Mouse (Mus musculus) CD4-positive helper T cell, adult 2 months (primary cell): ENCODE measurements around the gene Cabp1.
"Not testable (repeated sequence)": the region's sequence is repeated elsewhere in the genome, so short reads cannot be mapped to it uniquely, and the experiment has no call there.

ENCODE experiments used
- DNase-seq: peaks from one replicate; pipeline ENCODE4 v3.0.0-alpha.2; 2012; ENCODE audit warnings: low read depth, missing footprints, low spot score

Gene Cabp1

GRCm38 (mm10) chr5:115152132-115152956 lies 41.8 kb downstream of the Cabp1 start:
- DNase-seq: peak; percentile 48

GRCm38 (mm10) chr5:115151457-115151856 lies 42.7 kb downstream of the Cabp1 start:
- peak; percentile 21 for DNase-seq

- peak; percentile 74 for DNase-seq
Observed at GRCm38 (mm10) chr5:115150991-115151390, 43.2 kb downstream of the Cabp1 start.

GRCm38 (mm10) chr5:115149675-115150459 lies 44.3 kb downstream of the Cabp1 start:
- no peak for DNase-seq

DNA sequence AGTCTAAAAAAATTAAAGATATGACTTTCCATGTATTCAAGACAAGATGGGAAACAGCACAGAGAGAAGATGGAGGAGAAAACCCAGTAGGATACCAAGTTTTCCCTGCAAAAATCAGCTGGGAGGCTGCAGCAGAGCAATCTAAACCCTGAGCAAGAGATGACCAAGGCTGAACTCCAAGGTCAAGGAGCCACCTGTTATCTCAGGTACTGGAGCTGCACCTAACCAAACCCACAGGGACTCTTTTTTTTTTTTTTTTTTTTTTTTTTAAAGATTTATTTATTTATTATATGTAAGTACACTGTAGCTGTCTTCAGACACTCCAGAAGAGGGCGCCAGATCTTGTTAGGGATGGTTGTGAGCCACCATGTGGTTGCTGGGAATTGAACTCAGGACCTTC lies 45.3 kb downstream of the Cabp1 start:
- DNase-seq: not testable (repeated sequence)

GRCm38 (mm10) chr5:115148378-115148777 lies 45.8 kb downstream of the Cabp1 start:
- no peak for DNase-seq

- no peak for DNase-seq
Observed at GRCm38 (mm10) chr5:115147388-115147787, 46.8 kb downstream of the Cabp1 start.

DNA sequence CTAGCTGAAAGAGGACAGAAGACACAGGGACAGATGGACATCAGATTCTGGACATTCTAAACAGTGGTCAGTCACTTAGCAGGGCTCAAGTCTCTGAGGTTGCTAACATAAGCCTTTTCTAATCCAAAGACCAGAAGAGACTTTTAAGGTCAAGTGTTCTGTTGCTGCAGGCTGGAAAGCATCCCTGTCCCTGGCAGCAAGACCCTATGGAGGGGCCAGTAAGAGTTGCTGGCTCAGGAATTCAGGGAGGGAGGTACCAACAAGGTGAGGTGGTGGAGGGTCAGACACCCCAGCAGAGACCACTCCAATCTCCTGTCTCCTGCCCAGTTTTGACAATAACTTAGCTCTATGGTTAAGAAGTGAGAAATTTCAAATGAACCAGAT lies 47.4 kb downstream of the Cabp1 start:
- DNase-seq: no peak

GRCm38 (mm10) chr5:115145976-115146746 lies 48.0 kb downstream of the Cabp1 start:
- DNase-seq: no peak

GRCm38 (mm10) chr5:115145253-115145968 lies 48.8 kb downstream of the Cabp1 start:
- no peak for DNase-seq

- DNase-seq: no peak
Observed at GRCm38 (mm10) chr5:115144471-115144870, 49.7 kb downstream of the Cabp1 start.

- no peak for DNase-seq
Observed at GRCm38 (mm10) chr5:115143552-115143951, 50.6 kb downstream of the Cabp1 start.

DNA sequence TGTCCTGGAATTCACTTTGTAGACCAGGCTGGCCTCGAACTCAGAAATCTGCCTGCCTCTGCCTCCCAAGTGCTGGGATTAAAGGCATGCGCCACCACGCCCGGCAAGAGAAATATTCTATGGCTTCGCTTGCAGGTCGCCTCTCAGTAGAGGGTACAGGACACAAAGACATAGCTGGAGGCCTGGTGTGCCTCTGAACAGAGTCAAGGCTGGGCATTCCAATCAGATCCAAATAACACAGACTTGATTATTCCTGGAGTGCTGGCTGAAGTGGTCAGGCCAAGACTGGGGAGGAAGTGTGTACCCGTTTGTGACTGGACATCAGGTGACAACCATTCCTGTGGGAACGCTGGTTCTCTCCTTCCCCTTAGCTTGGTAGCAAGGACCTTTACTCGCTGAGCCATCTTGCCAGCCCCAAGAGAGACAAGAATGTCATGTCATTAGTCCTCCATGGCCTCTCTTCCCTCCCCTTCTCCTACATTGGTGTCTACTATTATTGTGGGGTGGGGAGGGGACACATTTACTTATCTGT lies 51.9 kb downstream of the Cabp1 start:
- no peak for DNase-seq

DNA sequence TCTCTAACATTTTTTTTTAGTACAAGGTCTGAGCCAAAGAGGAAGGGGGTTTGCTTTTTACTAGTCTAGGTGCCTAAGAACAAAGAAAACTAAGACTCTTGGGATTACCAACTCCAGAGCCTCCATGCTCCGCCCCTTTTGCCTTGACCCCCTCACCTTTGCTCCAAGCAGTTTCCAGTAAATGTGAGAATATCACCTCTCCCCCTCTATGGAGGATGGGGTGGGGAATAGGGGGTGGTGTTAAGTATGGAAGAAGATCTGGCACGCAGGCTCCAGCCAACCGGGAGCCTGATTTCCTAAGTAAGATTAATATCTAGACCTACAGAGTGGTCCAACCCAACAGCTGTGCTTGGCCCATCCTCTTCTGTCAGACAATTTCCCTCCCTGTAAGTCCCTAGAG lies 53.5 kb downstream of the Cabp1 start:
- no peak for DNase-seq

- no peak for DNase-seq
Observed at GRCm38 (mm10) chr5:115139124-115139523, 55.1 kb downstream of the Cabp1 start.

DNA sequence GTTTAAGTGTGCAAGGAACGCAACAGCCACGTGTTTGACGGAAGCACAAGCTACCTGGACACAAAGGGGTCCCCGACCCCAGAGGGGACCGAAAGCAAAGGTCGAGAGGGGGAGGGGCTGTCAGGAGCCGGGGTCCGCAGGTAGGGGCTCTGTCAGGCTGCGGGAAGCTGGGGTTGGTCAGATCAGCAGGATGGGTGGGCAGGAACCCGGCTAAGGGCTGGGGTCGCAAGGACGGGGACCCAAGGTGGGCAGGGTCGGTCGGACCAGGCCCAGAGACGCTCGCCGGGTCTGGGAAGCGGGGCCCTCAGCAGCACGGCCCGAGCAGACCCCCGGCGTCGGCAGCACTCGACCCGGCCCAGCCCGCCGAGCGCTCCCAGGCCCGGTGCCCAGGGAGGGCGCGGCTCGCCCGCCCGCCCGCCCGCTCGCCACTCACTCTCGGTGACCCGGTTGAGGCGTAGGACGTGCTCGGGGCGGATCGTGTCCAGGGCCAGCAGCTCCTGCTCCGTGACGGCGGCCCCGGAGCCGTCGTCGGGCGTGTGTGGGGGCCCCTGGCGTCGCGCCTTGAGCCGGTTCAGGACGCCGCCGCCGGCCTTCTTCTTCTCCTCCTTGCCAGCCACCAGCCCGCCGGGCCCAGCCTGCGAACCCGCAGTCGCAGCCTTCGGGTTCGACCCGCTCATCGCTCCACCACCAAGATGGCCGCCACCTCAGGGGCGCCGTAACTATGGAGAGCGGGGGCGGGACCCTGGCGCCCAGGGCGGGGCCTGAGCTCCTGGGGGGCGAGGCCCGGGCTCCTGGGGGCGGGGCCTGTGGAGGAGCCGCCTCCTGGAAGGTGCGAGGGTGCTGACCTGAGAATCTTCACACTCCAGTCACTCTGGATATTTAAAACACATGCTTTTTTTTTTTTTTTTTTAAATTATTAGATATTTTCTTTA lies 59.7 kb downstream of the Cabp1 start, which contains the start of gene Unc119b:
Gene Unc119b, minus strand, starts transcription at position 742 of the 932 bp plus-strand sequence.
- peak; percentile 91 for DNase-seq

- DNase-seq: peak; percentile 34
Observed at GRCm38 (mm10) chr5:115133358-115134066, 60.7 kb downstream of the Cabp1 start.

DNA sequence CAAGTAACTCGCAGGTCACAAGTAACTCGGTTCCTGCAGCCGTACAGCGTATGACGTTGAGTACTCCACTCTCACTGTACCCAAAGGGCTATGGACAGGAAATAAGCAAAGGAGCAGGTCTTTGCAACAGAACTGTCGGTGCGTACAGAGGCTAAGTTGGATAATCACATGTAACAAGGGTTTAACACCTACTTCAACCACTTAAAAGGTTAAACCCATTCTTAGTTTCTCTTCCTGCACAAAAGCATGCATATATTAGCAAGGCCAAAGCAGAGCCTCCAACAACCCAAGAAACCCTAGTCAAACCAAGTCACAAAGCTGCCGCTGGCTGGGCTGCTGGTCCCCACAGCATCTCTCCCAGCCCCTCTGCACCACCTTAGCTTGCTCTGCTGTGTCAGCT lies 61.7 kb downstream of the Cabp1 start:
- DNase-seq: peak; percentile 80

- no peak for DNase-seq
Observed at GRCm38 (mm10) chr5:115129328-115129727, 64.9 kb downstream of the Cabp1 start.
